Mouse (Mus musculus) cerebellum, adult 2 months (tissue): ENCODE results near the gene Tnfrsf18. TPM values are rescaled to one million over a fixed set of nuclear protein-coding genes. Genes with fewer than 3 reads are reported as not detected.

Experiments used
- DNase-seq, 2 experiments: peaks; one replicate each; pipeline ENCODE4 v3.0.0; 2021
- H3K27ac ChIP-seq: fragments of 200-500 bp; 2 replicates; pipeline ENCODE4 v1.5.1; 2012; ENCODE audit warnings: low read length, control low read depth, inconsistent platforms; ENCODE audit not compliant: insufficient read depth
- H3K27me3 ChIP-seq: fragments of 200-500 bp; 2 replicates; pipeline ENCODE4 v1.6.1; 2012; ENCODE audit warnings: inconsistent platforms, mild to moderate bottlenecking, low read length, moderate library complexity; ENCODE audit not compliant: control insufficient read depth, insufficient read depth
- H3K4me1 ChIP-seq: fragments of 200-500 bp; 2 replicates; pipeline ENCODE4 v1.6.1; 2011; ENCODE audit warnings: low read length; ENCODE audit not compliant: control insufficient read depth, insufficient read depth
- H3K4me3 ChIP-seq: fragments of 200-500 bp; replicated peaks from 2 replicates; pipeline ENCODE3; 2011; ENCODE audit warnings: mild to moderate bottlenecking, low read depth, low read length, control low read depth; ENCODE audit not compliant: insufficient read depth
- CTCF ChIP-seq: fragments of 200-500 bp; IDR thresholded peaks from 2 replicates; pipeline ENCODE4 v1.5.1; 2011; ENCODE audit warnings: low read depth, mild to moderate bottlenecking, control low read depth, low read length, moderate library complexity, borderline replicate concordance; ENCODE audit not compliant: insufficient read depth
- POLR2A ChIP-seq: fragments of 200-500 bp; IDR thresholded peaks from 2 replicates; pipeline ENCODE4 v1.6.1; 2011; ENCODE audit warnings: low read length, control low read depth, borderline replicate concordance; ENCODE audit not compliant: insufficient read depth
- WGBS: fragments of 180-500 bp; shearing (Covaris S2); methylation state at CpG from one replicate; pipeline ENCODE4 v1.1.7; 2018; 5-methylcytosine and 5-hydroxymethylcytosine counted together
- polyA plus RNA-seq: library from polyadenylated mRNA; depleted of rRNA; stranded (reverse); fragments of >200 nt; gene quantifications from 2 replicates; pipeline ENCODE4 v1.2.3, GENCODE M21; 2012

Tnfrsf18 gene
- polyA plus RNA-seq, 1 experiment: 0.11 TPM

- WGBS: 93% methylated on average over 3 of the region's 3 CpGs
- no peaks in the 10 kb centered on the region for H3K27me3 ChIP-seq
- H3K4me1 ChIP-seq: no peaks in the 10 kb centered on the region
- TF ChIP-seq CTCF: no peak
- TF ChIP-seq POLR2A: no peak
- H3K27ac ChIP-seq: no peak overlapping the region
- DNase-seq: no peak
- H3K4me3 ChIP-seq: no peak overlapping the region
Observed at GRCm38 (mm10) chr4:156004109-156004508, 21.9 kb upstream of the Tnfrsf18 start.

- DNase-seq: no peak
- H3K27me3 ChIP-seq: no peaks in the 10 kb centered on the region
- no peak overlapping the region for H3K4me3 ChIP-seq
- TF ChIP-seq POLR2A: no peak
- no peak for TF ChIP-seq CTCF
- no peak overlapping the region for H3K27ac ChIP-seq
- WGBS: 90% methylated on average over 4 of the region's 4 CpGs
- H3K4me1 ChIP-seq: no peaks in the 10 kb centered on the region
Observed at GRCm38 (mm10) chr4:156008369-156008768, 17.6 kb upstream of the Tnfrsf18 start.

GRCm38 (mm10) chr4:156013637-156014036 is 12.3 kb upstream of the Tnfrsf18 start, which contains the start of gene Tnfrsf4:
Gene Tnfrsf4 (plus strand): TSS chr4:156013843.
- TF ChIP-seq POLR2A: no peak
- WGBS: 88% methylated on average over 8 of the region's 8 CpGs
- Histone ChIP-seq H3K27me3 (no peaks in the 10 kb centered on the region), H3K4me3 (no peak within 1 kb of the TSS), H3K27ac (no peak within 1 kb of the TSS), H3K4me1 (no peaks in the 10 kb centered on the region)
- DNase-seq: no peak

- Histone ChIP-seq H3K27ac (no peak overlapping the region), H3K27me3 (no peaks in the 10 kb centered on the region), H3K4me3 (no peak overlapping the region), H3K4me1 (no peaks in the 10 kb centered on the region)
- TF ChIP-seq POLR2A: no peak
- TF ChIP-seq CTCF: no peak
- no peak for DNase-seq
- 97% methylated on average over 2 of the region's 2 CpGs for WGBS
Observed at GRCm38 (mm10) chr4:156014436-156014835, 11.5 kb upstream of the Tnfrsf18 start.

GRCm38 (mm10) chr4:156019771-156020170 is 6.2 kb upstream of the Tnfrsf18 start:
- WGBS: 75% methylated on average over 12 of the region's 12 CpGs
- H3K27me3 ChIP-seq: no peaks in the 10 kb centered on the region
- no peak overlapping the region for H3K27ac ChIP-seq
- no peak overlapping the region for H3K4me3 ChIP-seq
- TF ChIP-seq POLR2A (no peak), CTCF (no peak)
- DNase-seq: no peak
- no peaks in the 10 kb centered on the region for H3K4me1 ChIP-seq

- no peak for DNase-seq
- H3K27me3 ChIP-seq: no peaks in the 10 kb centered on the region
- TF ChIP-seq CTCF (no peak), POLR2A (no peak)
- peaks cover 7% of the 10 kb centered on the region; the same call in 1 of the 2 replicates for H3K4me1 ChIP-seq
- H3K27ac ChIP-seq: no peak overlapping the region
- H3K4me3 ChIP-seq: no peak overlapping the region
- 87% methylated on average over 3 of the region's 3 CpGs for WGBS
Observed at GRCm38 (mm10) chr4:156021381-156021780, 4.6 kb upstream of the Tnfrsf18 start.

- no peak overlapping the region for H3K4me3 ChIP-seq
- DNase-seq: no peak
- 67% methylated on average over 9 of the region's 9 CpGs for WGBS
- no peaks in the 10 kb centered on the region for H3K27me3 ChIP-seq
- peaks cover 8% of the 10 kb centered on the region; the same call in 1 of the 2 replicates for H3K4me1 ChIP-seq
- TF ChIP-seq CTCF (no peak), POLR2A (no peak)
- no peak overlapping the region for H3K27ac ChIP-seq
Observed at GRCm38 (mm10) chr4:156021942-156022419, 4.0 kb upstream of the Tnfrsf18 start.

GRCm38 (mm10) chr4:156023520-156023919 is 2.4 kb upstream of the Tnfrsf18 start:
- no peaks in the 10 kb centered on the region for H3K27me3 ChIP-seq
- 87% methylated on average over 9 of the region's 9 CpGs for WGBS
- TF ChIP-seq CTCF (no peak), POLR2A (no peak)
- no peak overlapping the region for H3K4me3 ChIP-seq
- peaks cover 8% of the 10 kb centered on the region; the same call in 1 of the 2 replicates for H3K4me1 ChIP-seq
- no peak overlapping the region for H3K27ac ChIP-seq
- DNase-seq: no peak
